Mouse (Mus musculus): ENCODE results near the gene Nrbf2. TPM values are rescaled to one million over a fixed set of nuclear protein-coding genes. Genes with fewer than 3 reads are reported as not detected.

The Nrbf2 gene
- polyA plus RNA-seq, 1 experiment from 2014 or later: 34.8 TPM

DNA sequence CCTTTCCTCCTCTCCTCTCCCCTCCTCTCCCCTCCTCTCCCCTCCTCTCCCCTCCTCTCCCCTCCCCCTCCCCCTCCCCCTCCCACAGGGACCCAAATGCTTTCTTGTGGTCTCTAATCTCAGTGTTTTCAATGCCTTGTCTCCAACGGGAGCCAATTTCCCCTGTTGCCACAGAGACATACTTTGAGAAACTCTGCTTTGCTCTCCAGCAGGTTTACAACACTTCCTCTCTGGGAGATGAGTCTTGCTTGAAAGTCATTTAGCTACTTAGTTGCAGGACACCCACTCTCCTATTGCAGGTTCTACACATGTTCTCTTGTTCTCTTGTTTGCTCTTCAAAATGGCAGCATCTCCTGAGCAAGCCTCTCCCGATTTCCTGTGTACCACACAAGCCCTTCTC is 17.2 kb upstream of the Nrbf2 start:
- Histone ChIP-seq H3K27me3 (ENCODE audit: insufficient read depth, low read length) (no peaks in the 10 kb centered on the region), H3K4me2 (no peak overlapping the region), H3K36me3 (ENCODE audit: insufficient read depth) (no peaks in the 10 kb centered on the region), H3K9me3 (ENCODE audit: low read depth, low read length) (no peaks in the 10 kb centered on the region), H3K9ac (no peak overlapping the region), H3K4me3 (ENCODE audit: low read depth, low read length) (no peak overlapping the region), H3K27ac (ENCODE audit: low read depth) (no peak overlapping the region), H3K4me1 (ENCODE audit: insufficient read depth) (no peaks in the 10 kb centered on the region)
- DNase-seq: no peak
- TF ChIP-seq CTCF (IDR thresholded peaks at IDR 0.05; ENCODE audit: low read depth): no peak
- WGBS: 19% methylated on average over 2 of the region's 2 CpGs
- no peak for ATAC-seq (ENCODE audit: insufficient read depth)

DNA sequence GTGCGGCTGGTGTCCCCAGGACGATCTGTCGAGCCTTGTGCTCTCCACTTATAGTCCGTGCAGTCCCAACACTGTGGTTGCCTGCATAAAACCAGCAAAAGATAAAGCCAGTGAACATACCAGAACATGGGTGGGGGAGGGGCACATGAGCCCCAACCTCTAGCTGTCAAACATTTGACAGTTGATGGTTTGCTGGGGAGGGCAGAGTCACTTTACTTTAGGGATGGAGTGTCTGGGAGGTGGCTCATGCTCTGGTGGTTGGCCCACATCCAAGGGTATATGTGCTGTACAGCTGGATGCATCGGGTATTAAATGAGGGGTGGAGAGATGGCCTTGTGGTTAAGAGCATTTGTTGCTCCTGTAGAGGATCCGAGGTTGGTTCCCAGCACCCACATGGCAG is 15.9 kb upstream of the Nrbf2 start:
- H3K36me3 ChIP-seq (ENCODE audit: insufficient read depth): no peaks in the 10 kb centered on the region
- no peaks in the 10 kb centered on the region for H3K27me3 ChIP-seq (ENCODE audit: insufficient read depth, low read length)
- ATAC-seq (ENCODE audit: insufficient read depth) (no peak; the same call in 1 of the 2 replicates), DNase-seq (no peak)
- no peak overlapping the region for H3K27ac ChIP-seq (ENCODE audit: low read depth)
- no peak overlapping the region for H3K9ac ChIP-seq
- H3K4me3 ChIP-seq (ENCODE audit: low read depth, low read length): no peak overlapping the region
- H3K4me2 ChIP-seq: no peak overlapping the region
- TF ChIP-seq CTCF (IDR thresholded peaks at IDR 0.05; ENCODE audit: low read depth): no peak
- H3K4me1 ChIP-seq (ENCODE audit: insufficient read depth): no peaks in the 10 kb centered on the region
- 85% methylated on average over 6 of the region's 6 CpGs for WGBS
- no peaks in the 10 kb centered on the region for H3K9me3 ChIP-seq (ENCODE audit: low read depth, low read length)

- Histone ChIP-seq H3K27ac (ENCODE audit: low read depth) (no peak overlapping the region), H3K27me3 (ENCODE audit: insufficient read depth, low read length) (no peaks in the 10 kb centered on the region), H3K36me3 (ENCODE audit: insufficient read depth) (no peaks in the 10 kb centered on the region), H3K4me2 (no peak overlapping the region), H3K9ac (no peak overlapping the region), H3K4me3 (ENCODE audit: low read depth, low read length) (no peak overlapping the region), H3K4me1 (ENCODE audit: insufficient read depth) (no peaks in the 10 kb centered on the region), H3K9me3 (ENCODE audit: low read depth, low read length) (no peaks in the 10 kb centered on the region)
- 61% methylated on average over 4 of the region's 4 CpGs for WGBS
- ATAC-seq (ENCODE audit: insufficient read depth): no peak
- no peak for TF ChIP-seq CTCF (IDR thresholded peaks at IDR 0.05; ENCODE audit: low read depth)
- no peak for DNase-seq
These were observed 14.2 kb upstream of the Nrbf2 start for GRCm38 (mm10) chr10:67299285-67299684.

DNA sequence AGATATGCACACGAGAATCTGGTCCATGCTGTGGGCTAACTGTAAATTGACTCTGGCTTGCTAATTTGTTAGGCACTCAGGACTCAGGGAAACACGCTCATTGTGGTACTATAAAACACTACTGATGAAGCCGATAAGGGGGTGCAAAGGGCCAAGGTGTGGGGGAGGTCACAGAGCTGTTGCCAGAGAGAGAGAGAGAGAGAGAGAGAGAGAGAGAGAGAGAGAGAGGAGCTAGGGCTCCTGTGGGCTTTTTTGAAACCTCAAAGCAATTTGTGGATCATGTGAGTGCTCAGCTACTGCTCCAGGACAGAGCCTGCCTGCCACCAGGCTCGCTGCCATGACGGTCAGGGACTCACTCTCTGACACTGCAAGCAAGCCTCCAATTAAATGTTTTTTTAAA is 13.8 kb upstream of the Nrbf2 start:
- Histone ChIP-seq H3K4me1 (ENCODE audit: insufficient read depth) (no peaks in the 10 kb centered on the region), H3K27me3 (ENCODE audit: insufficient read depth, low read length) (no peaks in the 10 kb centered on the region), H3K9ac (no peak overlapping the region), H3K4me3 (ENCODE audit: low read depth, low read length) (no peak overlapping the region), H3K27ac (ENCODE audit: low read depth) (no peak overlapping the region), H3K4me2 (no peak overlapping the region), H3K9me3 (ENCODE audit: low read depth, low read length) (no peaks in the 10 kb centered on the region), H3K36me3 (ENCODE audit: insufficient read depth) (no peaks in the 10 kb centered on the region)
- DNase-seq (no peak), ATAC-seq (ENCODE audit: insufficient read depth) (no peak)
- WGBS: 65% methylated on average over 5 of the region's 5 CpGs
- TF ChIP-seq CTCF (IDR thresholded peaks at IDR 0.05; ENCODE audit: low read depth): no peak

DNA sequence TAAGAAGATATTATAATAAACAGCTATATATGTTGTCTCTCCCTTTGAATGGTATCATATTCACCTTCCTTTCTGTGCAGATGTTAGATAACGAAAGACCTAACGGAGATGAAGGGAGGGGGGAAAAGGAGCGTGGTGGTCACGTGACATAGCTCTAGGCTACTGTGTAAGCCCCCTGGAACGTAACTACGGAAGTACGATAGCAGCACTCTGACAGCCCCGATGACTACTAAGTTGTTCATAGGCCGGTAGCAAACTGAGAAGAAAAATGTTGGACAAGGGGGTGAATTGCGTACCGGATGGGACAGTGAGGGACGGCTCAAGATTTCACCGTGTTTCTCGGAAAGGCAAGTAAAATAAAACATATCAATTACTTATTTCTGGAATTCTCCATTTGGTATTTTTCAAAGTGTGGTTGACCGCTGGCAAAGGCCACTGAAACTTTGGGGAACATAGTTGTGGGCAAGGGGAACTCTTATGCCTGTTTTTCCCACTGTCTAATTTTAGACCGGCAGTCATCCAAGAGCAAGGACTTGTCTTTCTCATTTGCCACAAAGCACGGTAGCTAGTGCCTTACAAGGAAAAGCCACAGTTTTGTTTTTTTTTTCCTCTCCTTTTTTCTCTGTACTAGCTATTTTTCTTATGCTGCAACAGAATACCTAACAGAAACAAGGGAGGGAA is 12.2 kb upstream of the Nrbf2 start:
- H3K4me3 ChIP-seq (ENCODE audit: low read depth, low read length): no peak overlapping the region
- 85% methylated on average over 17 of the region's 17 CpGs for WGBS
- H3K36me3 ChIP-seq (ENCODE audit: insufficient read depth): no peaks in the 10 kb centered on the region
- ATAC-seq (ENCODE audit: insufficient read depth) (no peak), DNase-seq (no peak)
- H3K27me3 ChIP-seq (ENCODE audit: insufficient read depth, low read length): no peaks in the 10 kb centered on the region
- no peaks in the 10 kb centered on the region for H3K9me3 ChIP-seq (ENCODE audit: low read depth, low read length)
- H3K4me2 ChIP-seq: no peak overlapping the region
- no peak overlapping the region for H3K9ac ChIP-seq
- TF ChIP-seq CTCF (IDR thresholded peaks at IDR 0.05; ENCODE audit: low read depth): no peak
- no peak overlapping the region for H3K27ac ChIP-seq (ENCODE audit: low read depth)
- H3K4me1 ChIP-seq (ENCODE audit: insufficient read depth): no peaks in the 10 kb centered on the region

DNA sequence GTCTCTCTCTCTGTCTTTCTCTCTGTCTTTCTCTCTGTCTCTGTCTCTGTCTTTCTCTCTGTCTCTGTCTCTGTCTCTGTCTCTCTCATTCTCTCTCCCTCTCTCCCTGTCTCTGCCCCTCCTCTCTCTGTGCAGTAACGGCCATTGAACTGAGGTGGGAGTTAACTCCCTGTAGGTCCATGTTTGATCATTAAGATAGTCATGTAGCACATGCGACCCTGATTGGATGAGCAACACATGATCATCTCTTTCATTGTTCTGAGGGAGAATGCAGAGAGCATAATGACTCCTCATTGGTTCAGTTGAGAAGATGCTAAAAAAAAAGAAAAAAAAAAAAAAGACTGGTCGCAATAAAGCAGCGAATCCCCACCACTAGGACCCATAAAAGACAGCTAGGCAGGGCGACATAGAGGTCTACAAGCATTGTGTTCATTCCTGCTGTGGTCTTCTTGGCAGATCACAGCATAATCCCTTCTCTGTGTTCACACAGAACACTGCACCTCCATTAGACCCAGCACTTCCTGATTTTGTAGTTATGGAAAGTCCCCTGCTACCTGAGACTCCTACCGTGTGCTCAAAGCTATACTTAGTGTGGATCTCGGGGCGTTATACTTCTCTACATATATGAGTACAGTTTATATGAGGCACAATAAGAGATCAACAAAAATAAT is 11.5 kb upstream of the Nrbf2 start:
- no peak for TF ChIP-seq CTCF (IDR thresholded peaks at IDR 0.05; ENCODE audit: low read depth)
- no peak for ATAC-seq (ENCODE audit: insufficient read depth)
- WGBS: 79% methylated on average over 8 of the region's 8 CpGs

DNA sequence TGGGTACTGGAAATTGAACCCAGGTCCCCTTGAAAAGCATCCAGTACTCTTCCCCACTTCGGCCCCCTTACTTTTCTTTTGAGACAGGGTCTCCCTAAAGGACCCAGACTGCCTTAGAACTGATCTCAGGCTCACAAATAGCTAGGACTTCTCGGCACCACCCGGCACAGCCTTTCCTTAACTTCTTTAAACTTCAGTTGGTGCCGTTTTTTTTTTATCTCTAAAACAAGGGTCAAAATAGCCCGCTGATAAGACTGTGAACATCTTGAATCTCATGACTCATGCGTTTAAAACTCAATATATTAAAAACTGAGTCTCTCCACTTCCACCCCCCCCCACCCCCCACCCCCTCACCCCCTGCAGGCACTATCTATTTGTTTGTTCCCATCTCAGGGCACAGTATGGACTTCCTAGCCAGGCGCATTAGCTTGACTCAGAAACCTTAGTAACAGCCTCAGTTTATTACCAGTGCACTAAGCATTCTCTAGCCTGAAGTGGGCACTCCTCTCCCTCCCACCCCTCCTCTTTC is 10.9 kb upstream of the Nrbf2 start:
- Histone ChIP-seq H3K4me2 (no peak overlapping the region), H3K9me3 (ENCODE audit: low read depth, low read length) (no peaks in the 10 kb centered on the region), H3K36me3 (ENCODE audit: insufficient read depth) (no peaks in the 10 kb centered on the region), H3K4me1 (ENCODE audit: insufficient read depth) (no peaks in the 10 kb centered on the region), H3K9ac (no peak overlapping the region), H3K4me3 (ENCODE audit: low read depth, low read length) (no peak overlapping the region), H3K27me3 (ENCODE audit: insufficient read depth, low read length) (no peaks in the 10 kb centered on the region), H3K27ac (ENCODE audit: low read depth) (no peak overlapping the region)
- no peak for DNase-seq
- 55% methylated on average over 7 of the region's 7 CpGs for WGBS
- no peak for TF ChIP-seq CTCF (IDR thresholded peaks at IDR 0.05; ENCODE audit: low read depth)
- no peak for ATAC-seq (ENCODE audit: insufficient read depth)

More for the DNA sequence above, 11.5 kb upstream of the Nrbf2 start:
- H3K9ac ChIP-seq: no peak overlapping the region
- no peaks in the 10 kb centered on the region for H3K9me3 ChIP-seq (ENCODE audit: low read depth, low read length)
- H3K4me3 ChIP-seq (ENCODE audit: low read depth, low read length): no peak overlapping the region
- H3K4me2 ChIP-seq: no peak overlapping the region
- H3K4me1 ChIP-seq (ENCODE audit: insufficient read depth): no peaks in the 10 kb centered on the region
- no peaks in the 10 kb centered on the region for H3K27me3 ChIP-seq (ENCODE audit: insufficient read depth, low read length)
- H3K36me3 ChIP-seq (ENCODE audit: insufficient read depth): no peaks in the 10 kb centered on the region
- H3K27ac ChIP-seq (ENCODE audit: low read depth): no peak overlapping the region
- no peak for DNase-seq
